Mouse (Mus musculus) T-helper 1 cell (primary cell): ENCODE measurements around the gene Mapk12.

Source experiments
- in situ Hi-C: fragments of 300-600 bp; cut with MboI, MseI; formaldehyde crosslinking; loops from one replicate; pipeline ENCODE4 v1.15.1; 2025; ENCODE audit warnings: high pct_unique_total_duplicates

Mapk12 gene

GRCm38 (mm10) chr15:89140659-89141252 is at the start of gene Mapk12:
Mapk12 (minus strand) TSS chr15:89140703.
- in situ Hi-C loops, result no loop called here

- in situ Hi-C loops, result no loop called here
These were observed 44.4 kb upstream of the Mapk12 start for GRCm38 (mm10) chr15:89184937-89185227.

DNA sequence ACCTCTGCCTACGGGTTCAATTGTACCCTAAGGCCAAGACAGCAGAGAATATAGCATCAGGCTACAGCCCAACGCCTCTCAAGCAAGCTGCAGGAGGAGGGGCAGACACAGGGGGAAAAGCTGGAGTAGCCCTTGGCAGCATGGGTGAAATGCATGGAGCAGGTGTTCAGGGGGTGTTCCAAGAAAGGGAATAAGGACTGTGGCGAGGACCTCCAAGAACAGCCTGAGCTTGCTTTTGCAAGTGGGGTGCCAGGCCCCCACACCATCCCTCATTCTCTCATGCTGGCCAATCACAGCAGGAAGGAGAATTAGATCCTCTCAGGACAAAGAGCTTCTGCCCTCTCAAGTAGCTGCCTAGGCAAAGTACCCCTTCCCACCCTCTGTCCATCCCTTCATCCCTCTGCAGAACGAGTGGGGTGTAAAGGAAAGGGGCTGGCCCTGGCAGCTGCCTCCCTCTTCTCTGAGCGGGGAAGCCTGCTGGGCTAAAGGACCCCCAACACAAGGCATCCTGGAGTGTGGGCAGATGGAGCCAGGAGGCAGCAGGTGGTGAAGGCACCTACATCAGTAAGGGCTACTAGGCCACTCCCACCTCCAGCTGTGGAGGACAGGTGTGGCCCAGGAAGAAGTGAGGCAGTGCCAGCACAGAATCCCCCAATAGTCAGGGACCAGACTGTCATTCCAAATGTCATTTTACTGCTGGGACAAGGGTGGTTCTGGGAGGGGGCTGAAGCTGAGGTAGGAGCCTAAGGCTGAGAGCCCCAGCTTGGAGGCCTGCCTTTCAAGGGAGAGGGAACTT is 43.8 kb upstream of the Mapk12 start:
- in situ Hi-C loops, result no loop called here

DNA sequence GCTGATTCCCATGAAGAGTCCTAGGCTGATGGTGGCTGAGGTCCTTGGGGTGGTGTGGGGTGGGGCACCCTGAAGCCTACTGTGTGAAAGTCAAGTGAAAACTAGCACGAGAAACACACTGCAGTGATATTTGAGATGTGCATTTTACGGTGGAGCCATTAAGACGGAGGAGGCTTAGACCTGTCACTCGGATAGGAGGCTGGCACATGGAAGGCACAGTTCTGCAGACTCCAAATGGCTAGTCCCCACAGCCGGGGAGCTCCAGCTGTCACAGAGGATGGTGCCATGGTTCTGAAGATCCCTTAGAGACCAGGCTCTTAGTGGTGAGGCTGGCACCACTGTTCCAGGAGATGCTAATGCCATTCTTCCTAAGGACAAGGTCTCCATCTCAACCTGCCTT is 42.3 kb upstream of the Mapk12 start:
- in situ Hi-C loops, result no loop called here

DNA sequence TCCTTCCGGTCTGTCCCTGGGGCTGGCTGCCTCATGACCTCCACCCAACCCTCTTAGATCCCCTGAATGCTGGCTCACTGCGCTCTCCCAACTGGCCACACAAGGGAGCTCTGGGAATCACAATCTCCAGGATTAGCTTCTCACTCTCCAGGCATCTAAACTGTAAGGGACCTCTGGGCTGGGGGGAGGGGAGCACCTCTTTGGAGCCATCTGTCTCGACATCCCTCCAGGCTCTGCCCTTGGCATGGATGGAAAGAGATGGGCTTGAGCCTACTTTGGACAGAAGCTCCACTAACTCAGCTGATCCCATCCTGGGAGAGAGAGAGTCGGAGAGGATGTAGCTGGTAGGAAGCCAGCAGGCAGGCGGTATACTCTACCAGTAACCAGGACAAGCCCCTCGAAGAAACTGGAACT is 41.8 kb upstream of the Mapk12 start:
- in situ Hi-C loops, result no loop called here

GRCm38 (mm10) chr15:89181561-89182270 is 41.2 kb upstream of the Mapk12 start:
- in situ Hi-C loops, result no loop called here

DNA sequence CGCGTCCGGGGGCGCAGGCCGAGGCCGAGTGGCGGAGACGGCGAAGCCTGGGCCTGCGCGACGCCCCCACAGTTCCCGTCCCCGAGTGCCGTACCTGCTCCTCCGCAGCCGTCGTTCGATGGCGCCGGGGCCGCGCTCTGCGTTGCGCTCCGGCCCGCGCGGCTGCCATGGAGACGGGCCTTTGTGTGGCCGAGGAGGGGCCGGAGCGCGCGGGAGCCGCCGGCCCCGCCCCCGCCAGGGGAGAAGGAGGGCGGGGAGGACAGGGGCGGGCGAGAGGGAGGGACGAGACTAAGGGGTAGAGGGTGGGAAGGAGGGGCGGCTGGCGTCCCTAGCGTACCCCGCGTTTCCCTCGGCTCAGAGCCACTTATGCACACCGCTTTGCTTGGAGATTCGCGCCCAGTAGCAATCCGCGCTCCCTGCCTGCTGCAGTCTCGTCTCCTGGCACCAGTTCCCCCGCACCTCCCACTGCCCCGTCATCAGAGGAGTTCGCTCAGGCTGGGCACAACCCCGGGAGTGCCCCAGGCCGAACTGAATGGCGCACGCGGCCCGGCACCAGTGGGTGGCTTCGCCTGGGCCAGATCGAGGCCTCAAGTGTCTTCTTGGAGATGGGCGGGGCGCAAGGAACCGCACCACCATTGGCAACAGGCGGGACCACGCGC is 40.2 kb upstream of the Mapk12 start, which contains the start of gene Plxnb2:
TSS of gene Plxnb2 (minus strand) at position 218 of the 659 bp plus-strand sequence.
- in situ Hi-C loops, result no loop called here

DNA sequence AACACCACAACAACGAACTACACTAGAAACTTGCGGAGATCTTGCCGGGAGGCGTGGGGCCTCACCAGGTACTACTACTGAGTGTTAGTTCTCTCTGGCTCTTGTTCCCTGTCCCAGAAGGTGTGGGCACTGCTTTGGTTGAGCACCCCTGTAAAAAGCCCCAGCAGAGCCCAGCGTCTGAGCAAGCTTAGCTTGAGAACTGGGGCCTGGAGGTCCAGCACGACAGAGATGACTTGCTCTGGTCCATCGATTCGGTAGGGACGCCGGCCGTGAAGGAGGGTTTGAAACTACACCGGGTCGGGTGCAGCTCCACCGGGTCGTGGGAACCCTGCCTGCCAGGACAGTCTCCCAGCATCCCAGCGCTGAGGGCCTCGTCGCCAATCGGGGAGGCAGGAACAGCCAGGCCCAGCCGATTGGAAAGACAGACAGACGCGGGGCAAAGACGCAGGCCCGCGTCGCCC is 39.6 kb upstream of the Mapk12 start:
- in situ Hi-C loops, result no loop called here

DNA sequence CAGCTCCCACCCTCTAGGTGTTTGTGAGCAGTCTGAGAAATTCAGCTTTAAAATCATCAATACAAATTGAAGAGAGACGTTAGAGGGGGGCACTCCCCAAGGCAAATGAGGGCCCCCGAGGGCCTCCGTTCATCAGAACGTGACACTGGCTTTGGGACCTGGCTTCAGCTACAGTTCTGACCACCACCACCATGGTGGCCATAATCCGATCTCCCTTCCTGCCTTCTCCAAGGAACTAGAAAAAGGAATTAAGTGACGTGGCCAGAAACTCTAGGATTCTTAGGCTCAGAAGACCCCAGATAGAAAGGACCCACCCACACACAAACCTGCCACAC is 39.1 kb upstream of the Mapk12 start:
- in situ Hi-C loops, result no loop called here

DNA sequence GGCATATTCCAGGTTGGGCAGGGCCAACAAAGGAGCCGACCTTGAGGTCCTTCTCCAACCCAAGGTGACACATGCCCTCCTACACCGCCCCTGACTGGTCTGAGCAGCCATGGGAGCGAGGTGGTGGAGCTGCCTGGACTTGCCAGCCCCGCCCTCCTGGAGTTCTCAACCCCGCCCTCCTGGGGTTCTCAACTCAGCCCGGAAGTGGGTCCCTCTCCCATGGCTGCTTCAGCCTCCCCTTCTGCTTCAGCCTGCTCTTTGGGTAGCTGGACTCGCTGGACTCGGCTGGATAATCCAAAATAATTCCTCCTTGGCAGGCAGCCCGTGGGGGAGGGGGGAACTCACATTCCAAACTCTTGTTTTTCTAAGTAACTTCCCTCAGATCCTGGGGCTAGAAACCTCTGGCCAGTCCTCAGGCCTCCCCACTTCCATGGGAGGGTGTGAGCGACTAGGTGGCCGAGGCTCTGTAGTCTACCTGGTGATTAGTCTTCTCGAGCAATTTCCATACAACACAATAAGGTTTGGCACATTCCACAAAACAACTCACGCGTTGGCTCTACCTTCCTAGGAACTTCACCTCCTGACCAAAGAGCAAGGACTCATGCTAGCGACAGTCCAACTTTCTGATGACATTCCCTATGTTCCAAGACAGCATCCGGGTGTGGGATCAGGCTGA is 38.6 kb upstream of the Mapk12 start:
- in situ Hi-C loops, result no loop called here

DNA sequence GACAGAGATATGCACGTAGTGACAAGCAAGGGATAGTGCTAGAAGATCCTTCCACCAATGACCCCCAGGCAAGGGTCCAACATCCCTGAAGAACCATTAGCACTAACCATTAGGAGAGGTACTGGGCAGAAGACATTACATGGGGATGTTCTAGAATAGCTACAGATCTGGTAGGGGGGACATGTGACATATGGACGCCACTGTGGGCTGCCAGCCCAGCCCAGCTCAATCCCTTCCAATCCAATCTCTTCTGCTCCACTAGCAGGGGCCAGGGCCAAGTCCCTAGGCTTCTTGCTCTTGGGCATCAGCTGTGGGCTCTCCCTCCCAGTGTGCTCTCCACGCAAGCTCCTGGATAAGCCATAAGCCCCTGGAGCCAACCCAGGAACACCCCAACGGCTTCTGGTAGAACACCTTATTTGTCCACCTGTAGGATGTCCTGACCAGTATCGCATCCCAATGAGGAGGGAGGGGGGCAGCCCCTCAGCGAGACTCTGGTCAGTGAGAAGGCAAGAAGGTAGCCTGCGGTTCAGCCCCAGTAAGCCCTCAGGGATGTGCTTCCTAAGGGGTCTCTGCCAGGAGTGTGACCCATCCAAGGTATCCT is 37.9 kb upstream of the Mapk12 start:
- in situ Hi-C loops, result no loop called here

DNA sequence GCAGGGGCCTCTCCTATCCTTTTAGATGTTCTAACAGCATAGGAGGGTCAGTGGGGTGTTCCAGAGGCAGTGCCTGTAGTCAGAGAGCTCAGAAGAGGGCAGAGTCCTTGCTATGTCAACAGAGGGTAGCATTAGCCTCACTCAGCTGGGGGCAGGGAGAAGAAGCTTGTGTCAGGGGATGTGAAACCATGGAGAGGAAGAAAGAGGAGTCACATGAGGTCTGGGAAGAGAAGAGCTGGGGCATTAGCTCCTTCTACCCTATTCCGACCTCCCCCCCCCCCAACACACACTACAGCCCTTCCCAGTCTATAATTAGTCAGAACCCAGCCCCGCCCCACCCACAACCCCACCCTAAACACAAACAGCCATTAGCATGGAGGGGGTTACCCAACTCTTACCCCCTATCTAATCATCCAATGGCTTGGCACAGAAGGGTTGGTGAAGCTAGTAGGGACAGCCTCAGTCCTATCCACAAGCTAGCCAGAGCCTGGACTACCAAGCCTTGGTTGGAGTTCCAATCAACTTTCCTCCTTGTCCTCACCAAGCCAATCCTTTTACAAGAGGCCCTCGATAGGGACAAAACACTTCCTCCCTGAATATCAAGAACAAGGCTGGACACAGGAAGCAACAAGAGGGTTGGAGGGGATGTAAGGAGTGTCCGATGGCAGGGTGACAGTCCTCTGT is 37.2 kb upstream of the Mapk12 start:
- in situ Hi-C loops, result no loop called here

- in situ Hi-C loops, result no loop called here
These were observed 36.6 kb upstream of the Mapk12 start for GRCm38 (mm10) chr15:89177121-89177520.

DNA sequence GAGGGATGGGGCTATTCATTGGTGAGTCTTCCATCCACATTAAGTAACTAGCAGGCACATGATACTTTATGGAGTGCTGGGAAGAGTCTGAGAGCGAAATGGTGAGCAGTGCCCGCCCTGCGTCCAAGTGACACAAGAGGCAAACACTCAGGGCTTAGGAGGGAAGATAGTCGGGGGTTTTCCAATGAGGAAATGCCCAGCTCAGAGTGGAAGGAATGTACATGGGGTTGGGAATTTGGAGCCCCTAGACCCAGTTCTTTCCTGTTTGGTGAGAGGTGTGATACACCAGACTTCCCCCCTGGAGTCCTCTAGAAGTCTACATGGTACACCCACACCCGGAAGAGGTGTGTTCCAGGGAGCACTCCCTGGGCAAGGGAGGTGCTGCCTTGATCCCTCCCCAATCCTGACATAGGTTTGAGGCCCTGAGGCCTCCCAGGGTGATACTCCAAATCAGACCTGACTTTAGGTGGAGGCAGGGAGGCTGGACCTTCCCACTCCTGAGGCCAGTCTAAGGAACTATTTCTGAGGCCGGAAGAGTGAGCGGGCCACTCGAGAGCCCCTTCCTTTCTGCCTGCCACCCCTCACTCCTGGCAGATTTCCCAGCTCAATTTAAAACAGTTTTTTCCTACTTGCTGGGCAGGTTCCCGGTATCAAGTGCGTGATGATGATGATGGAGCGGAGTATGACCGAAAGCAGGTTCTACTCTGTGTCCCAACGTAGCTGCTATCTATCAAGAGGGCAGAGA is 35.1 kb upstream of the Mapk12 start:
- in situ Hi-C loops, result no loop called here

DNA sequence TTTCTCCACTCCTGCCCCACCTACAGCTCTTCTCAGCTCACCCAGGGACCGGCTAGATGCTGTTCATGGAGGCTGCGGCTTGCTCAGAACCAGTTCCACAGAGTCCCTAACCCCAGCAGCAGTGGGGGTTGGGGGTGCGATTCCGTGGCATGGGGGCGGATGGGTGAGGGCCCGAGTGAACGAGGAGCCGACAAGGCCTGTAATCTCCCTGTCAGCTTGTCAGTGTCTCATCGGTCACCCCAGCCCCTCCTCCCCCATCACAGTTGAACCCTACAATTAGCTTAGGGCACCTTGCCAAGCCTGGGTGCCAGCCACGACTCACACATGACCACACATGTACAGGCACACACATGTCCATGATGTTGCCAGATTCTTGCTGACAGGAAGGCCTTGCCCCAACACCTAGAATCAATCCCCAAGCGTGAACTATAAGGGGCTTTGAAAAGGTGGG is 34.4 kb upstream of the Mapk12 start:
- in situ Hi-C loops, result no loop called here

GRCm38 (mm10) chr15:89173906-89174214 is 33.4 kb upstream of the Mapk12 start:
- in situ Hi-C loops, result no loop called here

- in situ Hi-C loops, result no loop called here
These were observed 32.8 kb upstream of the Mapk12 start for GRCm38 (mm10) chr15:89173024-89173905.

GRCm38 (mm10) chr15:89172276-89172935 is 31.9 kb upstream of the Mapk12 start:
- in situ Hi-C loops, result no loop called here
